Mouse (Mus musculus): Measurements from ENCODE around the gene Scn4a. TPM values are rescaled to one million over a fixed set of nuclear protein-coding genes. Genes with fewer than 3 reads are reported as not detected.

Gene Scn4a
- polyA plus RNA-seq, 1 experiment from 2014 or later, result 0.23 TPM

- DNase-seq (ENCODE audit: low spot score), result no peak
- Histone ChIP-seq H3K4me3 (ENCODE audit: low read depth, low read length) (no peak overlapping the region), H3K27ac (replicated peaks; ENCODE audit: low read depth, low read length) (no peak overlapping the region), H3K36me3 (ENCODE audit: control insufficient read depth, insufficient read depth, low read length) (no peaks in the 10 kb centered on the region), H3K9me3 (ENCODE audit: control insufficient read depth, low read length) (no peaks in the 10 kb centered on the region), H3K4me2 (ENCODE audit: low read depth, severe bottlenecking) (no peak overlapping the region), H3K27me3 (ENCODE audit: control insufficient read depth, insufficient read depth, low read length) (no peaks in the 10 kb centered on the region), H3K4me1 (ENCODE audit: control insufficient read depth, insufficient read depth, low read length) (peaks cover 10% of the 10 kb centered on the region), H3K9ac (ENCODE audit: low read length) (no peak overlapping the region)
- no peak for ATAC-seq (ENCODE audit: insufficient number of reproducible peaks, low FRiP score, low TSS enrichment, low read depth)
- WGBS, result 59% methylated on average over 9 of the region's 9 CpGs
These were observed 21.5 kb upstream of the Scn4a start for GRCm38 (mm10) chr11:106374559-106374958.

GRCm38 (mm10) chr11:106373998-106374397 lies 20.9 kb upstream of the Scn4a start:
- Histone ChIP-seq H3K4me2 (ENCODE audit: low read depth, severe bottlenecking) (no peak overlapping the region), H3K27me3 (ENCODE audit: control insufficient read depth, insufficient read depth, low read length) (no peaks in the 10 kb centered on the region), H3K4me3 (ENCODE audit: low read depth, low read length) (no peak overlapping the region), H3K27ac (replicated peaks; ENCODE audit: low read depth, low read length) (no peak overlapping the region), H3K36me3 (ENCODE audit: control insufficient read depth, insufficient read depth, low read length) (no peaks in the 10 kb centered on the region), H3K9me3 (ENCODE audit: control insufficient read depth, low read length) (no peaks in the 10 kb centered on the region), H3K4me1 (ENCODE audit: control insufficient read depth, insufficient read depth, low read length) (peaks cover 10% of the 10 kb centered on the region), H3K9ac (ENCODE audit: low read length) (no peak overlapping the region)
- WGBS, result 47% methylated on average over 11 of the region's 11 CpGs
- ATAC-seq (ENCODE audit: insufficient number of reproducible peaks, low FRiP score, low TSS enrichment, low read depth) (no peak), DNase-seq (ENCODE audit: low spot score) (no peak)

GRCm38 (mm10) chr11:106366316-106366715 lies 13.2 kb upstream of the Scn4a start:
- Histone ChIP-seq H3K9ac (ENCODE audit: low read length) (no peak overlapping the region), H3K36me3 (ENCODE audit: control insufficient read depth, insufficient read depth, low read length) (no peaks in the 10 kb centered on the region), H3K27ac (replicated peaks; ENCODE audit: low read depth, low read length) (no peak overlapping the region), H3K9me3 (ENCODE audit: control insufficient read depth, low read length) (no peaks in the 10 kb centered on the region), H3K4me3 (ENCODE audit: low read depth, low read length) (no peak overlapping the region), H3K4me2 (ENCODE audit: low read depth, severe bottlenecking) (no peak overlapping the region), H3K27me3 (ENCODE audit: control insufficient read depth, insufficient read depth, low read length) (no peaks in the 10 kb centered on the region), H3K4me1 (ENCODE audit: control insufficient read depth, insufficient read depth, low read length) (no peaks in the 10 kb centered on the region)
- DNase-seq (ENCODE audit: low spot score) (peak; percentile 86), ATAC-seq (ENCODE audit: insufficient number of reproducible peaks, low FRiP score, low TSS enrichment, low read depth) (no peak)
- WGBS, result 12% methylated on average over 3 of the region's 3 CpGs

GRCm38 (mm10) chr11:106365366-106365765 lies 12.3 kb upstream of the Scn4a start, which contains the start of gene Prr29:
Gene Prr29 (plus strand): TSS chr11:106365472.
- no peak within 1 kb of the TSS; the same call in 1 of the 2 replicates for H3K9ac ChIP-seq (ENCODE audit: low read length)
- H3K27ac ChIP-seq (replicated peaks; ENCODE audit: low read depth, low read length), result no peak within 1 kb of the TSS
- no peak for DNase-seq (ENCODE audit: low spot score)
- no peaks in the 10 kb centered on the region for H3K9me3 ChIP-seq (ENCODE audit: control insufficient read depth, low read length)
- WGBS, result 45% methylated on average over 10 of the region's 10 CpGs
- H3K36me3 ChIP-seq (ENCODE audit: control insufficient read depth, insufficient read depth, low read length), result no peaks in the 10 kb centered on the region
- 0 out of 2 replicates have a peak within 1 kb of the TSS, but pooled peaks have one; percentile 1 for H3K4me2 ChIP-seq (ENCODE audit: low read depth, severe bottlenecking)
- H3K4me1 ChIP-seq (ENCODE audit: control insufficient read depth, insufficient read depth, low read length), result no peaks in the 10 kb centered on the region
- no peaks in the 10 kb centered on the region for H3K27me3 ChIP-seq (ENCODE audit: control insufficient read depth, insufficient read depth, low read length)
- H3K4me3 ChIP-seq (ENCODE audit: low read depth, low read length), result no peak within 1 kb of the TSS
- ATAC-seq (ENCODE audit: insufficient number of reproducible peaks, low FRiP score, low TSS enrichment, low read depth), result no peak

- Histone ChIP-seq H3K9ac (ENCODE audit: low read length) (no peak overlapping the region; the same call in 1 of the 2 replicates), H3K4me3 (ENCODE audit: low read depth, low read length) (no peak overlapping the region), H3K27ac (replicated peaks; ENCODE audit: low read depth, low read length) (no peak overlapping the region), H3K4me2 (ENCODE audit: low read depth, severe bottlenecking) (0 out of 2 replicates have a peak overlapping the region, but pooled peaks have one; percentile 1), H3K36me3 (ENCODE audit: control insufficient read depth, insufficient read depth, low read length) (no peaks in the 10 kb centered on the region), H3K9me3 (ENCODE audit: control insufficient read depth, low read length) (no peaks in the 10 kb centered on the region), H3K4me1 (ENCODE audit: control insufficient read depth, insufficient read depth, low read length) (no peaks in the 10 kb centered on the region), H3K27me3 (ENCODE audit: control insufficient read depth, insufficient read depth, low read length) (no peaks in the 10 kb centered on the region)
- DNase-seq (ENCODE audit: low spot score), result no peak
- no peak for ATAC-seq (ENCODE audit: insufficient number of reproducible peaks, low FRiP score, low TSS enrichment, low read depth)
- 10% methylated on average over 11 of the region's 11 CpGs for WGBS
These were observed 11.6 kb upstream of the Scn4a start for GRCm38 (mm10) chr11:106364712-106365111.

GRCm38 (mm10) chr11:106359350-106359749 lies 6.3 kb upstream of the Scn4a start:
- H3K4me1 ChIP-seq (ENCODE audit: control insufficient read depth, insufficient read depth, low read length), result no peaks in the 10 kb centered on the region
- H3K4me3 ChIP-seq (ENCODE audit: low read depth, low read length), result no peak overlapping the region
- H3K9ac ChIP-seq (ENCODE audit: low read length), result no peak overlapping the region
- no peaks in the 10 kb centered on the region for H3K36me3 ChIP-seq (ENCODE audit: control insufficient read depth, insufficient read depth, low read length)
- no peak overlapping the region for H3K4me2 ChIP-seq (ENCODE audit: low read depth, severe bottlenecking)
- DNase-seq (ENCODE audit: low spot score), result peak; percentile 65
- 25% methylated on average over 5 of the region's 5 CpGs for WGBS
- ATAC-seq (ENCODE audit: insufficient number of reproducible peaks, low FRiP score, low TSS enrichment, low read depth), result no peak
- H3K9me3 ChIP-seq (ENCODE audit: control insufficient read depth, low read length), result no peaks in the 10 kb centered on the region
- H3K27me3 ChIP-seq (ENCODE audit: control insufficient read depth, insufficient read depth, low read length), result no peaks in the 10 kb centered on the region
- no peak overlapping the region for H3K27ac ChIP-seq (replicated peaks; ENCODE audit: low read depth, low read length)

GRCm38 (mm10) chr11:106355382-106356128 lies 2.5 kb upstream of the Scn4a start:
- WGBS, result 60% methylated on average over 19 of the region's 19 CpGs
- DNase-seq (ENCODE audit: low spot score) (no peak), ATAC-seq (ENCODE audit: insufficient number of reproducible peaks, low FRiP score, low TSS enrichment, low read depth) (no peak)
- H3K4me2 ChIP-seq (ENCODE audit: low read depth, severe bottlenecking), result no peak overlapping the region
- H3K9me3 ChIP-seq (ENCODE audit: control insufficient read depth, low read length), result no peaks in the 10 kb centered on the region
- no peaks in the 10 kb centered on the region for H3K4me1 ChIP-seq (ENCODE audit: control insufficient read depth, insufficient read depth, low read length)
- H3K27me3 ChIP-seq (ENCODE audit: control insufficient read depth, insufficient read depth, low read length), result no peaks in the 10 kb centered on the region
- no peak overlapping the region for H3K4me3 ChIP-seq (ENCODE audit: low read depth, low read length)
- H3K9ac ChIP-seq (ENCODE audit: low read length), result no peak overlapping the region
- H3K36me3 ChIP-seq (ENCODE audit: control insufficient read depth, insufficient read depth, low read length), result no peaks in the 10 kb centered on the region
- H3K27ac ChIP-seq (replicated peaks; ENCODE audit: low read depth, low read length), result no peak overlapping the region

GRCm38 (mm10) chr11:106354181-106354580 lies 1.1 kb upstream of the Scn4a start:
- no peak overlapping the region for H3K27ac ChIP-seq (replicated peaks; ENCODE audit: low read depth, low read length)
- DNase-seq (ENCODE audit: low spot score) (no peak), ATAC-seq (ENCODE audit: insufficient number of reproducible peaks, low FRiP score, low TSS enrichment, low read depth) (no peak)
- no peak overlapping the region for H3K4me3 ChIP-seq (ENCODE audit: low read depth, low read length)
- no peak overlapping the region for H3K9ac ChIP-seq (ENCODE audit: low read length)
- H3K36me3 ChIP-seq (ENCODE audit: control insufficient read depth, insufficient read depth, low read length), result no peaks in the 10 kb centered on the region
- no peaks in the 10 kb centered on the region for H3K4me1 ChIP-seq (ENCODE audit: control insufficient read depth, insufficient read depth, low read length)
- no peak overlapping the region for H3K4me2 ChIP-seq (ENCODE audit: low read depth, severe bottlenecking)
- no peaks in the 10 kb centered on the region for H3K9me3 ChIP-seq (ENCODE audit: control insufficient read depth, low read length)
- 60% methylated on average over 1 of the region's 1 CpGs for WGBS
- H3K27me3 ChIP-seq (ENCODE audit: control insufficient read depth, insufficient read depth, low read length), result no peaks in the 10 kb centered on the region
